Mouse (Mus musculus) heart, adult 10 weeks (tissue): ENCODE results near the gene Prss27. TPM values are rescaled to one million over a fixed set of nuclear protein-coding genes. Genes with fewer than 3 reads are reported as not detected.

Source experiments
- polyA plus RNA-seq: library from polyadenylated mRNA; stranded (reverse); fragments of 350-450 nt; fragmentation: Illumina TruSeq; extraction: RNeasy Lipid Tissue Mini Kit (QIAGEN cat#74804); gene quantifications from one replicate; pipeline ENCODE4 v1.2.3, GENCODE M21; 2014; ENCODE audit warnings: low read depth, low replicate concordance

The Prss27 gene
- not detected for polyA plus RNA-seq

GRCm38 (mm10) chr17:24037844-24038243 lies at the start of gene Prss27:
Gene Prss27 (plus strand): TSS chr17:24038144.

GRCm38 (mm10) chr17:23997901-23998300 lies 40.0 kb upstream of the Prss27 start, which contains the start of gene Prss22:
Gene Prss22 (minus strand): TSS chr17:23998100.

GRCm38 (mm10) chr17:24072919-24073696 lies 35.2 kb downstream of the Prss27 start, which contains the start of gene Kctd5:
Gene Kctd5 (minus strand): TSS chr17:24073485.

Other genes starting within 250 kb of the Prss27 start
- 201 TPM for gene Srrm2, start 247.6 kb upstream of the Prss27 start, polyA plus RNA-seq
- gene Elob, start 209.0 kb upstream of the Prss27 start, polyA plus RNA-seq, result 390 TPM
- not detected for gene Prss33, start 202.1 kb upstream of the Prss27 start, polyA plus RNA-seq
- not detected for gene Prss32, start 194.3 kb upstream of the Prss27 start, polyA plus RNA-seq
- gene Prss41, start 194.0 kb upstream of the Prss27 start, polyA plus RNA-seq, result not detected
- gene Prss21, start 170.1 kb upstream of the Prss27 start, polyA plus RNA-seq, result not detected
- not detected for gene Dcpp1, start 157.3 kb upstream of the Prss27 start, polyA plus RNA-seq
- gene Dcpp2, start 157.3 kb upstream of the Prss27 start, polyA plus RNA-seq, result not detected
- not detected for gene Dcpp3, start 120.7 kb upstream of the Prss27 start, polyA plus RNA-seq
- gene Sbp, start 96.5 kb upstream of the Prss27 start, polyA plus RNA-seq, result not detected
- not detected for gene Sbpl, start 82.9 kb upstream of the Prss27 start, polyA plus RNA-seq
- not detected for gene Prss30, start 57.6 kb upstream of the Prss27 start, polyA plus RNA-seq
- gene Prss22, start 40.0 kb upstream of the Prss27 start, polyA plus RNA-seq, result not detected
- gene Kctd5, start 35.3 kb downstream of the Prss27 start, polyA plus RNA-seq, result 9.1 TPM
- 21.0 TPM for gene Pdpk1, start 112.8 kb downstream of the Prss27 start, polyA plus RNA-seq
- gene Amdhd2, start 125.6 kb downstream of the Prss27 start, polyA plus RNA-seq, result 14.9 TPM
- gene Atp6v0c, start 131.6 kb downstream of the Prss27 start, polyA plus RNA-seq, result 283 TPM
- 10.7 TPM for gene Tbc1d24, start 167.4 kb downstream of the Prss27 start, polyA plus RNA-seq
- 1.2 TPM for gene Ntn3, start 171.4 kb downstream of the Prss27 start, polyA plus RNA-seq
- 2.4 TPM for gene Tedc2, start 182.7 kb downstream of the Prss27 start, polyA plus RNA-seq
- 0.45 TPM for gene Ccnf, start 213.3 kb downstream of the Prss27 start, polyA plus RNA-seq